Mouse (Mus musculus): ENCODE measurements around the gene Vmn1r175.
"Not testable (repeated sequence)": the region's sequence is repeated elsewhere in the genome, so short reads cannot be mapped to it uniquely, and the experiment has no call there.

Vmn1r175 gene

DNA sequence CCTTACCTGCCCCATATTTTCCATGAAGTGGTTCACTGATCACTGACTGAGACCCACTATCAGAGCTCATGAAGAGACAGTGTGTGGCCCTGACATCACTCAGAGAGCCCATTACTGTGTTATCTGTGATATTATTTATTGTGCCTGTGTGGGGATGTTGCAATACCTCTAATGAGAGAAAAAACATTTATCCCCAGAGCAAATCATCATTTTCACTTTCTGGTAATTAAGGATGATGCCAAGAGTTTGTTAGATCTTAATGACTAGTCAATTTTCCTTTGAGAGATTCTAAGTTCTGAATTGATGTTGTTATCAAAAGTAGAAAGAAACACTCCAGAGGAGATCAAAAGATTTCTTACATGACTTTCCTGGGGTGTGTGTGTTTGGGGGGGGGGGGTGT is at the start of gene Vmn1r175:
Gene Vmn1r175, minus strand, starts transcription at position 101 of the 400 bp plus-strand sequence.
- not testable (repeated sequence) for DNase-seq (ENCODE audit: low spot score in 2 of 2)

DNA sequence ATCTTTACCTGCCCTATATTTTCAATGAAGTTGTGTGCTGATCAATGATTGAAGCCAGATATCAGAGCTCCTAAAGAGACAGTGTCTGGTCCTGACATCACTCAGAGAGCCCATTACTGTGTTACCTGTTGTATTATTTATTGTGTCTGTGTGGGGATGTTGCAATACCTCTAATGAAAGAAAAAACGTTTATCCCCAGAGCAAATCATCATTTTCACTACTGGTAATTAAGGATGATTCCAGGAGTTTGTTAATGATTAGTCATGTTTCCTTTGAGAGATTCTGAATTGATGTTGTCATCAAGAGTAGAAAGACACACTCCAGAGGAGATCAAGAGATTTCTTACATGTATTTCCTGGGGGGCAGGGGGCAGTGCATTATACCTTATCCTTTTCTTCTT is 26.8 kb upstream of the Vmn1r175 start, which contains the start of gene Vmn1r176:
Gene Vmn1r176, minus strand, starts transcription at position 101 of the 400 bp plus-strand sequence.
- not testable (repeated sequence) for DNase-seq (ENCODE audit: low spot score in 2 of 2)

DNA sequence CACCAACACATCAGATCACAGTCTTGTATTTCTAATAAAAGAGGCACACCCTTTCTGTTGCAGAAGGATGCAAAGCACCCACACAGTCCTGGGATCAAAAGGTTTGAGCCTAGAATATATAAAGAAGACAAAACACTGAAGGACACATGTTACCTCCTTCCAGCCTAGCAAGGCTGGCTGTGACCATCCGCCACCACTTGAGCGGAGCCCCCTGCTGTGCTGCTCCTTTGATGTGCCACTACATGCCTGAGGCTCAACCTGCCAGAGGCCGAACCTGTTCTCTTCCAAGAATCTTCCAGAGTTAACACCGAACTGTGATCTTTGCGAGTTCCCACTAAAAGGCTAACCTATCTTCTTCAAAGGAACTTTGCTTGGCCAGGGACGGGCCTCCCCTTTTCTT is 25.9 kb downstream of the Vmn1r175 start:
- DNase-seq (ENCODE audit: low spot score in 2 of 2), result no peak

Data from right cerebral cortex, adult 2 months (tissue).